Mouse (Mus musculus): ENCODE data around the gene Dst.

Gene Dst

DNA sequence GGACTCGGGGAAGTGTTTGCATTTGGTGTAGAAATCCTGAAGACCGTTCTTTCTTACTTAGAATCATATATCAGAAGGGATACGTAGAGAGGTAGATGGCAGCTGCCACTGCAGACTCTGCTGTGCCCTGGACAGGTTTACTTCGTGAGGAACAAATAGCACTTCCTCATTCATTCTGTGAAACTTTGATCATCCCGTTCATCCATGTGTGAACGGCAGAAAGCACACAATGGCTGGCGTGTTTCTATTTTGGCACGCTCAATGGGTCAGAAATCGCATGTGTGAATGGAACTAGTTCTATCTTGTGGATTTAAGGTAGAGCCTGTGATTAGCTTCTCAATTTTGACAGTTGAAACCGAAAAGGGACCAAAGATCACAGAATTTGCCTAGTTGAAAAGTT is 222.8 kb downstream of the Dst start:
- no peak for DNase-seq (ENCODE audit: low spot score)

- no peak for DNase-seq (ENCODE audit: low spot score)
Measured at GRCm38 (mm10) chr1:34132875-34133274, 224.8 kb downstream of the Dst start.

DNA sequence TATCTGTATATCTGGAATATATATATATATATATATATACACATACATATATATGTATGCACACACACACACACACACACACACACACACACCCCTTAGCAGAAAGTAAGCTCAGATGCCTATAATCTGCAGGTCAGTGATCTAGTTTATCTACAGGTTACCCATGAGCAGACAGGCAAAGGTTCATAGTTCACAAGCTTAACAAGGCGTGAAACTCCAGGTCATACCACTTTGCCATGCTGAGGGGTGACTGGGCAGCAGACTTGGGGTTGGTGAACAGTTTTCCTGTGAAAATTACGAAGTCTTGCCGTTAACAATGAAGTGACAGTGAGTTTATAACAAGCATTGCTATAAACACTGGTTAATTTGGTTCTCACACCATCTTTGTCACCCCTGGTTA is 227.5 kb downstream of the Dst start:
- no peak for DNase-seq (ENCODE audit: low spot score)

DNA sequence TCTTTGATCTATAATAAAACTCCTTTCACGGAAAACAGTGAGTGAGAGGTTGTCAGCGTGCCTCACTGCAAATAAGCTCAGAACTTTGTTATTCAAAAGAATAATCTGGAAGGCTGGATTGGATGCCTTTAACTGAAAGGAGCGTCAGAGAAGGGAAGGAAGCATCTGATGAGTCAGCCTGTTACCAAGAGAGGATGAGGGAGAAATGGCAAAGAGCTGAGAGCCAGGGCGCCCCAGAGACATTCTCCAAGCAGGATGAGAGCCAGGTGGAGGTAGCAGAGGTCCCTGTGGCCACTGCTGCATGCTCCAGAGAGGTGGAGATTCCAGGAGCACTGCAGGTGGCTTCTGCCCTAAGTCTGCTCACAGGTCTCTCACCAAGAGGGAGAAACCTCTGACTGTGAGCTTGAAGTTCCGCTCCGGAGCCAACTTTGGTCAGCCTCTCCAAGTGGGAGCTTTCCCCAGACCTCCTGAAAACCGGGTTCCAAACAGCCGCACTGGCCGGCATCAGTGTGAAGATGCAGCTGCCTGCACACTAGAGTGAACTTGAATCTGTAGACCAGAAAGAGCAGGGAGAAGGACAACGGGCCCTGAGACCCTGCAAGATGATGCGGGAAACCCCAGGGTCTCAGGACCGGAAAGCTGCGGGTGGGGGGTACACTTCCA is 231.3 kb downstream of the Dst start:
- no peak for DNase-seq (ENCODE audit: low spot score)

- DNase-seq (ENCODE audit: low spot score): peak; percentile 64
Measured at GRCm38 (mm10) chr1:34139871-34140471, 231.9 kb downstream of the Dst start.

DNA sequence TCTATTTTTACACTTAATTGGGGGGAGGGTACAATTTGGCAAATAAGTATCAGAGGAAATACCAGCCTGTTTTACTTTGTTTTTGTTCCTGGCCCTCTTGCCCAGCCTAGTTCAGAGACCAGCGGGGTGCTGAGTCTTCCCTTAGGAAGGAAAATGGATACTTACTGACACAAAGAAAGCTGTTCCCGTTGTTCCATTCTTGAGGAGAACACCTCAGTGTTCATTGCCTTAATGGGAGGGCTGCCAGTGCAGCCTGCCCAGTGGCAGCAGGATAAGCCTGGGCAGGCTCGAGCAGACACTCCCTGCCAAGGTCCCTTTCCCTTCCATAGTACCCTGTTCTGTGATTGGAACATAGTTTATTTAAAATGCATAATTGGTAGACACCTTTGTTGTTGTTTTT is 232.7 kb downstream of the Dst start:
- peak; percentile 55 for DNase-seq (ENCODE audit: low spot score)

DNA sequence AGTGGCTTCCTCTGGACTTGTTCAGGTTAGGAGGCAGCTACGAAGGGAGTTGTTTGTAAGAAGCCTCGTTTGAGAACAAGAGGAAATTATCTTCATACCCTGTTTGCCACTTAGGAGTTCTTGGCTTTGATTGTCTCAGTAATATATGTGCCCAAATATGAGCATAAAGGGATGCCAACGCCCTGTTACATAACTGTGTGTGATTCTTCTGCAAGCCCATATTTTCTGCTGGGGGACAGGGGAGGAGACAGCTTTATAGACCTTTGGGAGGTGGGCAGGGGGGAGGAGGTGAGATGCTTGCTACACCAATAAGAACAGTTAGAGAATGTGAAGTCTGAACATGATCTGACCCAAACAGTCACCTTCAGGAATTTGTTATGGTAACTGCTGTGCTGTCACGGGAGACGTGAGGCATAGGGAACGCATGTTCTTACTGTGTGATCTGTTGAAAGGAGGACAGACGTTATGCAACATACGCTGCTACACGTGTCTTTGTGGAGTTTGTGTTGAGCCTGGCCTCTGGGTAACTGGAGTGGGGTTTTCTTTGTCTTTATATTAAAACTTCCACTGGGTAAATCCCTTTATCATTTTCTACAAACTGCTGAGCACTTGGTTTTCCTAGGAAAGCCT is 235.0 kb downstream of the Dst start:
- peak; percentile 43 for DNase-seq (ENCODE audit: low spot score)

GRCm38 (mm10) chr1:34144826-34145225 is 236.8 kb downstream of the Dst start:
- DNase-seq (ENCODE audit: low spot score): no peak

DNA sequence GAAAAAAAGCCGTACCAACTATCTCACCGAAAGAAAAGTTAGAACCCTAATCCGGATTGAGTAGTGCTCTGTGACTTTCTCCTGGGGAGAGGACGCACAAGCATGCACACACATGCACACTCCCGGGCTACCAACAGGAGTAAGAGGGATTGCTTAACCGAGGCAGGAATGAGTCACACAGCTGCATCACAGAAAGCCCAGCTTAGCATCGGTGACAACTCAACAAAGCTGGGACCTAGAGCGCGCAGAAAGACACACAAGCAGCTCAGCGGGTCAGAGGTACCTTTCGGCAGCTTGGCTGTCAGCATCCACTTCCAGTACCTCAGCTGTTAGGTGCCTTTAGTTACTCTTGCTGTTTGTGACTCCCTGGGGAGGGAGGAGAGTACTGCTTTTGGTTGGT is 240.0 kb downstream of the Dst start:
- DNase-seq (ENCODE audit: low spot score): peak; percentile 65

- no peak for DNase-seq (ENCODE audit: low spot score)
Measured at GRCm38 (mm10) chr1:34150416-34151093, 242.5 kb downstream of the Dst start.

GRCm38 (mm10) chr1:34152683-34153082 is 244.7 kb downstream of the Dst start:
- DNase-seq (ENCODE audit: low spot score): no peak

- no peak for DNase-seq (ENCODE audit: low spot score)
Measured at GRCm38 (mm10) chr1:34156058-34156457, 248.0 kb downstream of the Dst start.

DNA sequence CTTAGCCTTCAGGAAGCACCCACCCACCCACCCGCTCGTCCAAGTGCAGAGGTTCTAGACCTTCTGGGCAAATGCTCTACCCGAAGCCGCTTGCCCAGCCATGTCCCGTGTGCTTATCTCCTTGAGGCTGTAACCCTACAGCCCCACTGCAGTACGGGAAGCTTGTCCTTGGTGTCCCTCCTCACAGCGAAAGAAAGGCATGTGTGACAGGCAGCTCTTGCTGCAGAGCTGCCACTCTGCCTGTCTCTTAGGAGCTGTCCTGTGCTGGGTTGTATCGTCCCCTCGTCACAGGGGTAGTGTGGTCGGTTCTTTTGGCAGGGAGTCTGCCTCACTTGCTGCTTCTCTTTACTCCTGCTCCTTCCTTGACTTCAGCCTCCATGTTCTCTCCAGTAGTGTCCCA is 249.7 kb downstream of the Dst start:
- DNase-seq (ENCODE audit: low spot score): no peak

DNA sequence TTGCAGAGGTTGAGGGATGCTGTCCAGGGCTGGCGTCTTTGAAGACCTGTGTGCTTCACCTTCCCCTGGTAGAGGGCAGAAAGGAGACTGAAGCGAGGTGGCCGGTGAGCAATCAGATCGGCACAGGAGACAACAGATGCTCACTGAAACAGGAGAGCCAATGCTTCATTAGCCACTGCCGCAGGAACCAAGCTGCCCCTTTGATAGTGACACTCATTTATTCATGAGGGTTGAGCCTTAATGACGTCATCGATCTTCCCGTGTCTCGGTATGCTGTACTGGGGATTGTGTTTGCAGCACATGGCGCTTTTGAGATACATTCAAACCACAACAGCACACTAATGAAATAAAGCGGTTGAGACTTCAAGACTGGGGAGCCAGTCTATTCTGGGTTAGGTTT is 250.8 kb downstream of the Dst start:
- DNase-seq (ENCODE audit: low spot score): no peak

DNA sequence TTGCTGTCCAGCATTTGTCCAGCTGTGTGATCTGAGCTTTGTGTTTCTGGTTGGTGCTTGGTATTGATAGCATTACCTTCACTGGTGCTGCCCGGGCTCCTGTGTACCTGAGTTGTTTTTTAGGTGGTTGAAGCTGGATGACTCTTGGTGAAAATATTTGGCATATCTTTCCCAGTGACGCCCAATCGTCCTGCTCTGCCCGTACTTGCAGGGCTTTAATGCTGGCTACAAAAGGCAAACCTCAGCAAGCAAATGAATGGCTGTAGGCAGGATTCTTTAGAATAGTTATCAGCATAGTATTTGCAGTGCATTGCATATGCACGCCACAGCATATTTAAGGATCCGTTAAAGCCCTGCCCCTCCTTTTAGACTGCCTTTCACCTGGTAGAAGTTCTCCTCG is 251.9 kb downstream of the Dst start:
- peak; percentile 62 for DNase-seq (ENCODE audit: low spot score)

DNA sequence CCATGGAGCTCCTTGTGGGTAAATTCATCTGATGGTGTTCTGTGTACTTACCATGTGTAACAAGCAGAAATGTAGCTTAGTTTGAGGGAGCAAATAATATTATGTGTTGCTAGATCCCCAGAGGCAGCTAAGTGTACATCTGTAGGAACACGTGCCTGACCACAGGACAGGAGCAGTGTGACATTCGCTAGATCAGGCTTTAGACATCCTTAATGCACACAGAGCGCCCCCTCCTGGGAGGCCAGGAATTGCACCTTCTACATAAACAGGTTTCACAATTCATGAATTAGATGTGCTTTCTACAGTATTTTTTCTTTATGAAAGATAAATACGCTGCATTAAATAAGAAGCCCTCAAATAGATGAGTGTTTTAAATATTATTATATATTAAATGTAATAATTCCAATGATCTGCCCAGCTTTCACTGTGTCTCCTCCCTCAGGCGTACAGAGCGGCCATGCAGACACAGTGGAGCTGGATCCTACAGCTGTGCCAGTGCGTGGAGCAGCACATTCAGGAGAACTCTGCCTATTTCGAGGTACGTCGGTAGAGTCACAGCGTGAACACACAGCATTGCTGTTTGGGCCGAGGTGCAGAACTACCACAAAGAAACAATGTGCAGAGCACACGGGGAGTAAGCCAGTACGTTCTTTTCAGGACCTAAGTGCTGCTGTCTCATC is 256.7 kb downstream of the Dst start:
- DNase-seq (ENCODE audit: low spot score): peak; percentile 87

- DNase-seq (ENCODE audit: low spot score): no peak
Measured at GRCm38 (mm10) chr1:34165926-34166325, 257.9 kb downstream of the Dst start.

DNA sequence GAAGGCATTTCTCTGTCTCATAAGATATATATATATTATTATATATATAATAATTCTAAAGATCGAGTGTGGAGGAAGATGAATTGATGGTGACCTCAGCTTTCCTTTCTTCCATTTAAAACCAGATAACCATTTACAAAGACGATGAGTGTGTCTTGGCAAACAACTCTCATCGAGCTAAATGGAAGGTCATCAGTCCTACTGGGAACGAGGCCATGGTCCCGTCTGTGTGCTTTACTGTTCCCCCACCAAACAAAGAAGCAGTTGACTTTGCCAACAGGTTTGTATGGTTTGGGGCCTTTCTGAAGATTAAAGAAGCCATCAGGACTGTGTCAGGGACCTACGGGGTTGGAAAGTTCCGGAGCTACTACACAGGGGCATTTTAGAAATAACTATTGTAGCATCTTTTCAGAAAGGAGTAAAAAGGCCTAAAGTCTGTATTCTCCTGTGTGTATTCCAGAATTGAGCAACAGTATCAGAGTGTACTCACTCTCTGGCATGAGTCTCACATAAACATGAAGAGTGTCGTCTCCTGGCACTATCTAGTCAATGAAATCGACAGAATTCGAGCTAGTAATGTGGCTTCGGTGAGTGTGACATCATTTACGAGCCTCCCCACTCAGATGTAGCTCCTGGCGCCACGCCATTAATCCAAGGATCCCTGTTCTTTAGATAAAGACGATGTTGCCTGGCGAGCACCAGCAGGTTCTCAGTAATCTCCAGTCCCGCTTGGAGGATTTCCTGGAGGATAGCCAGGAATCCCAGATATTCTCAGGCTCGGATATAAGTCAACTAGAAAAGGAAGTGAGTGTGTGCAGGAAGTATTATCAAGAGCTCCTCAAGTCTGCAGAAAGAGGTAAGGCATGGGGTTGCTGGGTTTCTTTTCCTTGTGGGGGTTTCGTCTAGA is 259.4 kb downstream of the Dst start:
- peak; percentile 69 for DNase-seq (ENCODE audit: low spot score)

DNA sequence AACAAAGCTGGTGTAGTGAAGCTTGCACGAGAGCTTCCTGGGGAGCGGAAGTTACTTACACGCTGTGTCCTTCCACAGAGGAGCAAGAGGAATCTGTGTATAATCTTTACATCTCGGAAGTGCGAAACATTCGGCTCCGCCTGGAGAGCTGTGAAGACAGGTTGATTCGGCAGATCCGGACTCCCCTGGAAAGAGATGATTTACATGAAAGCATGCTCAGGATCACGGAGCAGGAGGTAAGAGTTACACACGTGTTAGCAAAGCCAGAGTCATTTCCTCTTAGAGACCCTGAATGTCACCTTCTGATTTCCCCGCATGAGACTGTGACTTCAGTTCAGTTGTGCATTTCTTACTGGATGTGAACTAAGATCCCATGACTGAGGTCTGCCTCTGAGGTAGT is 261.1 kb downstream of the Dst start:
- DNase-seq (ENCODE audit: low spot score): no peak

DNA sequence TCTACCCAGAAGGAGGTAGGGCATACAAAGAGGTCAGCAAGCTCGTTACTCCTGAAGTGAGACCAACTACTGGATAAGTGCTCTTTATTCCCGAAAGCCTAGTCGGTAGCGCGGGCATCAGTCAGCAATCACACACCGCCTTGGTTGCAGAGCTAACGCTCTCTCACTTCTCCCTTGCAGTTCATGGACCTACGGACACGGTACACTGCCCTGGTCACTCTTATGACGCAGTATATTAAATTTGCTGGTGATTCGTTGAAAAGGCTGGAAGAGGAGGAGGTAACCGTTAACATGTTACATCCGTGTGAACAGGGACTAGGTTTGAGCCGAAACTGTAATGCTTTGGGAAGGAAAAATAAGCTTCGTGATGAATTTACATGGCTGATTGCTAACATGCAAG is 266.5 kb downstream of the Dst start:
- no peak for DNase-seq (ENCODE audit: low spot score)

DNA sequence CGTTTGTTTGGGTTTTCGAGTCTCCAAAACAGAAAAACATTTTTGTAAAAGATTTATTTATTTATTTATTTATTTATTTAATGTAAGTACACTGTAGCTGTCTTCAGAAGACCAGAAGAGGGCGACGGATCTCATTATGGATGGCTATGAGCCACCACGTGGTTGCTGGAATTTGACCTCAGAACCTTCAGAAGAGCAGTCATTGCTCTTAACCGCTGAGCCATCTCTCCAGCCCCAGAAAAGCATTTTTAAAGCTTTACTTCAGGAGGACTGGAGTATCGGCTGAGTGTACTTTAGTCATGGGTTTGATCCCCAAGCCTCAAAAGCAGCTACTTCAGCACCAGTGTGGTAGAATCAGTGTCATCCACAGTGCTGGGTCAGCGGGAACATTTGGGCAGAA is 266.9 kb downstream of the Dst start:
- DNase-seq (ENCODE audit: low spot score): no peak

Measured in urinary bladder, postnatal 14 days (tissue).